Mouse (Mus musculus) mouse trophoblast stem cell (cell line): ENCODE results near the gene Fbxw18.
"Not testable (repeated sequence)": the region's sequence is repeated elsewhere in the genome, so short reads cannot be mapped to it uniquely, and the experiment has no call there.

Experiments
- in situ Hi-C, 2 experiments: fragments of 300-500 bp; cut with MseI, MboI; formaldehyde crosslinking; loops; 2 replicates in 1 of 2; 3 replicates in 1 of 2; pipeline ENCODE4 v1.15.1; 2025

Gene Fbxw18

DNA sequence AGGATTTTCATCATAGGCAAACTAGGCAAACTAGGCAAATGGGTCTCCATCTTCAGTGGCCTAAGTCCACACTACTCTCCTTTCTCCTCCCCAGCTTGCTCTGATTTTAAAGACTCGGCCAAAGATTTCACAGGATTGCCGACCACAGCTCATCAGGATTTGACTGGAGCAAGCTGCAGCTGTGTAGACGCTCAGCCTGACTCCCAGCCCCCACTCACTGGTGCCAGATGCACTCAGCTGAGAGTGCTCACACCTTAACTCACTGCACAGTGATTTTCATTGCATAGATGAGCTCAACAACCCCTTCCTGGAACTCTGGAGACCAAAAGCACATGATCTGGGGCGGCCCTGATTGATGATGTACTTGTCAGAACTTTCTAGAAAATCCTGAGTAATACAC is at the start of gene Fbxw18:
Gene Fbxw18, minus strand, starts transcription at position 101 of the 400 bp plus-strand sequence.
- in situ Hi-C loops: not testable (repeated sequence)

DNA sequence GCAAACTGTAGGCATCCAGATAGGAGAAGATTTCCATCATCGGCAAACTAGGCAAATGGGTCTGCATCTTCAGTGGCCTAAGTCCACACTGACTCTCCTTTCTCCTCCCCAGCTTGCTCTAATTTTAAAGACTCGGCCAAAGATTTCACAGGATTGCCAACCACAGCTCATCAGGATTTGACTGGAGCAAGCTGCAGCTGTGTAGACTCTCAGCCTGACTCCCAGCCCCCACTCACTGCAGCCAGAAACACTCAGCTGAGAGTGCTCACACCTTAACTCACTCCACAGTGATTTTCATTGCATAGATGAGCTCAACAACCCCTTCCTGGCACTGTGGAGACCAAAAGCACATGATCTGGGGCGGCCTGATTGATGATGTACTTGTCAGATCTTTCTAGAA is 43.5 kb upstream of the Fbxw18 start, which contains the start of gene Fbxw26:
Gene Fbxw26, minus strand, starts transcription at position 101 of the 400 bp plus-strand sequence.
- in situ Hi-C loops: not testable (repeated sequence)

- in situ Hi-C loops: no loop called here
Observed at GRCm38 (mm10) chr9:109685299-109685698, 17.2 kb downstream of the Fbxw18 start.

DNA sequence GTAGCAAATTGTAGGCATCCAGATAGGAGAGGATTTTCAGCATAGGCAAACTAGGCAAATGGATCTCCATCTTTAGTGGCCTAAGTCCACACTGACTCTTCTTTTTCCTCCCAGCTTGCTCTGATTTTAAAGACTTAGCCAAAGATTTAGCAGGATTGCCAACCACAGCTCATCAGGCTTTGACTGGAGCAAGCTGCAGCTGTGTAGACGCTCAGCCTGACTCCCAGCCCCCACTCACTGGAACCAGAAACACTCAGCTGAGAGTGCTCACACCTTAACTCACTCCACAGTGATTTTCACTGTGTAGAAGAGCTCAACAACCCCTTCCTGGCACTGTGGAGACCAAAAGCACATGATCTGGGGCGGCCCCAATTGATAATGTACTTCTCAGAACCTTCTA is 37.9 kb downstream of the Fbxw18 start, which contains the start of gene Fbxw25:
Gene Fbxw25, minus strand, starts transcription at position 101 of the 400 bp plus-strand sequence.
- in situ Hi-C loops: not testable (repeated sequence)
